Mouse (Mus musculus) inflammation-experienced regulatory T-cells, adult 16 weeks (primary cell): Measurements from ENCODE around the gene Mrps27. TPM values are rescaled to one million over a fixed set of nuclear protein-coding genes. Genes with fewer than 3 reads are reported as not detected.

ENCODE experiments used
- polyA plus RNA-seq: library from polyadenylated mRNA; unstranded; fragments of 100-300 nt; shearing (Covaris generic); gene quantifications from one replicate; pipeline ENCODE4 v1.2.1, GENCODE M21; 2017

The Mrps27 gene
- polyA plus RNA-seq, result 28.5 TPM

DNA sequence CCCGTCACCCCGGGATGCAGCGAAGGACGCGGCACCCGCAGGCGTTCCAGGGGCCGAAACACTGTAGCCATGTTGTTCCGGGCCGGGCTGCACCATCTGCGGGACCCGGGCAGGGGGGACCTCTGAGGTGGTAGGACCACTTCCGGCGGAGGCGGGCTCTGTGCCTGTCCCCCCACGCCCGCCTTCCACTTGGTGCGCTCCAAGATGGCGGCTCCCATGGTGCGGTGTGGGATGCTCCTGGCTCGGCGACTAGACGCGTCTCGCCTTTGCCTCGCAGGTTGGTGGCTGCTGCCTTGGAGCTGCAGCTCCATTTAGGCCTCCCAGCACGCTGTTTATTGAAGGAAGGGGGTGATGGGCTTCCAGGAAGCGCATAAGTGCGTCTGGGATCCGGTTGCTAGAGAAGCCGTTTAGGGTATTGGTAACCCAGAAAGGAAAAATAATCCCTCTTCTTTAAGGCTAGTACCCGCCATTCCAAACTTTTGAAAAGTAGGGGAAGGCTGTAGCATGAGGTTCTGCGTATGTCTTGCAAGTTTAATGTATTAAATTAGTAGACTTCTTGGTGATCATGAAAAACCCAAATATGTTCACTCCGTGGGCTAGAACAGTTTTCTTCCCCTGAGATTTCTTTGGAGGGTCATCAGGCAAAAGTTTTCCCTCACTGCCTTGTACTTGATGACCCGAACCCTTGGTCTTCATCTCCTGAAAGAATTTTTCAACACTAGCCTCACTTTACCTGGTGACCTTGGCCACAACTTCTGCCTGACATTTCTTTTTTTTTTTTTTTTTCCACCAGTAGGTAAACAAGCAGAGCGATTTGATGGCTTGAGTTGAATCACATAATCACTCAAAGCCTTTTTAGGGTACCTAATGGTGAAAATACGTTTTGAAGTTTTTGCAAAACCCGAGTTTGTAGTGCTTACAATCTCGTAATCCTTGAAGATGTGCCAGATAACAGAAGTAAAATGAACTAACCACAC is at the start of gene Mrps27, which contains the start of gene Ptcd2:
TSS of gene Mrps27 (plus strand) at position 188 of the 977 bp plus-strand sequence.
TSS of gene Ptcd2 (minus strand) at position 107 of the 977 bp plus-strand sequence.

Other genes starting within 250 kb of the Mrps27 start
- gene Zfp366, start 160.0 kb upstream of the Mrps27 start, polyA plus RNA-seq, result 0.21 TPM
- 67.9 TPM for gene Ptcd2, start 81 bp upstream of the Mrps27 start, polyA plus RNA-seq
- 0.22 TPM for gene Map1b, start 171.8 kb downstream of the Mrps27 start, polyA plus RNA-seq